Mouse (Mus musculus): ENCODE data around the gene Pabpc5. TPM values are rescaled to one million over a fixed set of nuclear protein-coding genes. Genes with fewer than 3 reads are reported as not detected.

Gene Pabpc5
- polyA plus RNA-seq (2014; fragmentation: Illumina TruSeq; extraction: RNeasy Lipid Tissue Mini Kit (QIAGEN cat#74804); ENCODE audit: low read depth, low replicate concordance): not detected

DNA sequence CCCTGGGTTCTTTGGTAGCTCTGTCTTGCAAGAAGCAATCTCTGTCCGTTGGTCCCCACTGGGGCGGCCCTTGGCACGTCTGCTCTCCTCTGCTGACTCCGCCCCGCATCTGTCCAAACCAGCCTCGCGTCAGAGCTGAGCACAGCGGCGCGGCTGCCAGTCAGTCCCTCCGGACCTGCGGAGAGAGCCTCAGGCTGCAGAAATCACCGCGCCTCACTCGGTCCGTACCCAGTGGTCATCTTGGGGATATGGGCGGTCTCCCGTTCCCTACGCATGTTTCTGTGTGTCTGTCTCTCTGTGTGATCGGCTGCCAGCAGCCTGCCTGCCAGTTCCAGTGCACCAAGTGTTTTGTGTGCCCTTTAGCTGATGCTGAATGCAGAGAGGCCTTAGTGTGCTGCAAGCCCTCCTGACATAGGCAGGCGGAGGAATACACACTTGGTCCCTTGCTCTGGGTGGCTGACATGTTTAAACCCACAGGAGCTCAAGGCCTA is at the start of gene Pabpc5:
Gene Pabpc5 (plus strand): TSS at position 116 of the 491 bp plus-strand sequence.

All from liver, adult 10 weeks (tissue).